Mouse (Mus musculus): Measurements from ENCODE around the gene Olfr124. TPM values are rescaled to one million over a fixed set of nuclear protein-coding genes. Genes with fewer than 3 reads are reported as not detected.

Gene Olfr124
- not detected in 2 replicates for polyA plus RNA-seq (2012; rRNA removed)

DNA sequence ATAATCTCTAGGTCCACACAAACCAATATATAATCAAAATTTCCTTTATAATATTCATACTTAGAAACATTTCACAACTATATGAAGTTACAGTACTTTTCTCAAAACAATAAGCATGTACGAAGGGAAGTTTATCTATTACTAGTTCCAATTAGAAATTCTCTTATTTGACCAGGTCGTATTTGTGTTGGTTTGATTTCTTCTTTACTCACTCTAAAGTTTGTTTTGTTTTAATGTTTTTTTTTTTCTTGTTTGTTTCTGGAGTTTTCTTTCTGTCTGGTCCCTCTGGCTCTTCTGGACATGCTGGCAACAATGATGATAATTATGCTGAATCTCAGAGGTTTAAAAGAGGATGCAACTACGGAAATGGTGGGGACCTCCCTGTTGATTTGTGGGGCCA is at the start of gene Olfr124:
Olfr124 (plus strand) TSS at position 301 of the 400 bp plus-strand sequence.
- DNase-seq (ENCODE audit: low spot score): no peak

DNA sequence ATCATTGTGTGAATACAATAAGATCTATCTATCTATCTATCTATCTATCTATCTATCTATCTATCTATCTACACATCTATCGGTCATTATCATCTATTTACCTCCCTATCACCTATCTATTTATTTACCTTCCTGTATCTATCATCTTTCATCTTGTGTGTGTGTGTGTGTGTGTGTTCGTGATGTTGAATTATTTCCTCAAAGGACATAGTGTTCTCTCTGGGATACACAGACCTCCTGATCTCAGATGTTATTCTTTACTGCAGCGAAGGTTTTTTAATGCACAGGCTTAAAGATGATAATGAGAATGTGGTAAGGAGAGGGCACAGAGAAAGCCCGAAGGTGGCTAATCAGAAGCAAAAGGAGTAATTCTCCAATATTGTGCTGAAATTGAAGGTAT is 31.4 kb upstream of the Olfr124 start, which contains the start of gene Olfr122:
Olfr122 (plus strand) TSS at position 301 of the 400 bp plus-strand sequence.
- no peak for DNase-seq (ENCODE audit: low spot score)

DNA sequence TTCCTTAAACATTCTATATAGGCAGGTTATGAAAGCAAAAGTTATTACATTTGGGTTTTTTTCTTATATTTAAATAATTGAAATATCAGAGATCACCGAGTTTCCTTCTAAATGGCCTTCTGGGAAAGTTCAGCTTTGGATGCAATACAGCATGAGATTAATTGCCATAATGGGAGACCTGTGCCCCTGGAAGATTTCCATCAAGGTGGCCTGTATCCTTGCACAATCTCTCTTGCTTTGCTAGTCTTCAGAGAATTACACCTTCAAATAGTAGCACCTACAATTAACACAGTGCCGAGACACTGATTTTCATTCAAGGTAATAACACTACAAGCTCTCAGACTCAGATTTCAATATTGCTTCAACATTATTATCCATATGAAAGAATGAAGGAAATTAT is 6.5 kb upstream of the Olfr124 start, which contains the start of gene Olfr123:
Olfr123 (plus strand) TSS at position 301 of the 400 bp plus-strand sequence.
- DNase-seq (ENCODE audit: low spot score): no peak

- no peak for DNase-seq (ENCODE audit: low spot score)
Observed at GRCm38 (mm10) chr17:37832649-37833048, 33.0 kb downstream of the Olfr124 start, which contains the start of gene Olfr125. Gene Olfr125, plus strand, starts transcription at chr17:37832949.

DNA sequence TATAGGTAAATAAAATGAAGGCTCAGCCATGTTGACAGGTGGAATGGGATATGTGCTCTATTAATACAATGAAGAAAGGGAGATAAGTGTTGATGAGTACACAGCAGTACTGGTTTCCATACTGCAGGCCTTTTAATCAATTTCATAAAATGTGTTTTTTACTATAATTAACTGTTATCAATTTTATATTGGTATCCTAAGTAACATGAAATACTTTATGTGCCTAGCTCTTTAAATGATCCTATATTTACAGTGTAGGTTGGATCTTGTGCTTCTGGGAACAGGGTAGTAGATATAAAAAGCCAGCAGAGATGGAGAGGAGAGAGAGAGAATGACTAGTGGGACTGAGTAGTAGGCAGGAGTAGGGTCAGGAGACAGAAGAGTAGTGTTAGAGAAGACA is 47.5 kb downstream of the Olfr124 start, which contains the start of gene Olfr126:
Olfr126 (plus strand) TSS at position 301 of the 400 bp plus-strand sequence.
- no peak for DNase-seq (ENCODE audit: low spot score)

Other genes starting within 250 kb of the Olfr124 start
- not detected in 2 replicates for gene Olfr112, start 230.4 kb upstream of the Olfr124 start, polyA plus RNA-seq (2012; rRNA removed)
- not detected in 2 replicates for gene Olfr113, start 222.2 kb upstream of the Olfr124 start, polyA plus RNA-seq (2012; rRNA removed)
- not detected in 2 replicates for gene Olfr114, start 207.1 kb upstream of the Olfr124 start, polyA plus RNA-seq (2012; rRNA removed)
- gene Olfr115, start 172.8 kb upstream of the Olfr124 start, polyA plus RNA-seq (2012; rRNA removed): not detected in 2 replicates
- not detected in 2 replicates for gene Olfr116, start 172.7 kb upstream of the Olfr124 start, polyA plus RNA-seq (2012; rRNA removed)
- not detected in 2 replicates for gene Olfr117, start 136.1 kb upstream of the Olfr124 start, polyA plus RNA-seq (2012; rRNA removed)
- not detected in 2 replicates for gene Olfr118, start 132.9 kb upstream of the Olfr124 start, polyA plus RNA-seq (2012; rRNA removed)
- not detected in 2 replicates for gene Olfr119, start 103.3 kb upstream of the Olfr124 start, polyA plus RNA-seq (2012; rRNA removed)
- gene Olfr120, start 78.1 kb upstream of the Olfr124 start, polyA plus RNA-seq (2012; rRNA removed): not detected in 2 replicates
- gene Olfr121, start 51.0 kb upstream of the Olfr124 start, polyA plus RNA-seq (2012; rRNA removed): not detected in 2 replicates
- gene Olfr122, start 31.3 kb upstream of the Olfr124 start, polyA plus RNA-seq (2012; rRNA removed): not detected in 2 replicates
- gene Olfr123, start 6.4 kb upstream of the Olfr124 start, polyA plus RNA-seq (2012; rRNA removed): not detected in 2 replicates
- not detected in 2 replicates for gene Olfr125, start 33.1 kb downstream of the Olfr124 start, polyA plus RNA-seq (2012; rRNA removed)
- gene Olfr126, start 47.6 kb downstream of the Olfr124 start, polyA plus RNA-seq (2012; rRNA removed): not detected in 2 replicates
- not detected in 2 replicates for gene Olfr127, start 100.5 kb downstream of the Olfr124 start, polyA plus RNA-seq (2012; rRNA removed)
- not detected in 2 replicates for gene Olfr128, start 120.7 kb downstream of the Olfr124 start, polyA plus RNA-seq (2012; rRNA removed)
- not detected in 2 replicates for gene Olfr761, start 153.2 kb downstream of the Olfr124 start, polyA plus RNA-seq (2012; rRNA removed)